Mouse (Mus musculus): ENCODE measurements around the gene Sult6b2.

The Sult6b2 gene

GRCm38 (mm10) chr6:142804402-142804801 is at the start of gene Sult6b2:
Sult6b2 (minus strand) TSS chr6:142804502.
- DNase-seq, result no peak

- DNase-seq, result no peak
Observed at GRCm38 (mm10) chr6:142852419-142853377, 48.4 kb upstream of the Sult6b2 start.

GRCm38 (mm10) chr6:142850436-142850835 is 46.1 kb upstream of the Sult6b2 start:
- no peak for DNase-seq

GRCm38 (mm10) chr6:142849326-142849725 is 45.0 kb upstream of the Sult6b2 start:
- DNase-seq, result no peak

- no peak for DNase-seq
Observed at GRCm38 (mm10) chr6:142847914-142848674, 43.8 kb upstream of the Sult6b2 start.

- no peak for DNase-seq
Observed at GRCm38 (mm10) chr6:142846855-142847254, 42.6 kb upstream of the Sult6b2 start.

GRCm38 (mm10) chr6:142845066-142845465 is 40.8 kb upstream of the Sult6b2 start:
- DNase-seq, result no peak

GRCm38 (mm10) chr6:142844061-142844460 is 39.8 kb upstream of the Sult6b2 start:
- no peak for DNase-seq

- no peak for DNase-seq
Observed at GRCm38 (mm10) chr6:142838501-142838900, 34.2 kb upstream of the Sult6b2 start.

GRCm38 (mm10) chr6:142837326-142837725 is 33.0 kb upstream of the Sult6b2 start:
- DNase-seq, result no peak

GRCm38 (mm10) chr6:142835726-142836125 is 31.4 kb upstream of the Sult6b2 start:
- no peak for DNase-seq

GRCm38 (mm10) chr6:142834911-142835310 is 30.6 kb upstream of the Sult6b2 start:
- no peak for DNase-seq

GRCm38 (mm10) chr6:142831706-142832105 is 27.4 kb upstream of the Sult6b2 start:
- DNase-seq, result no peak

- no peak for DNase-seq
Observed at GRCm38 (mm10) chr6:142831243-142831642, 26.9 kb upstream of the Sult6b2 start.

- peak; percentile 75 for DNase-seq
Observed at GRCm38 (mm10) chr6:142830221-142830620, 25.9 kb upstream of the Sult6b2 start.

- no peak for DNase-seq
Observed at GRCm38 (mm10) chr6:142825449-142825848, 21.1 kb upstream of the Sult6b2 start.

GRCm38 (mm10) chr6:142823008-142823787 is 18.9 kb upstream of the Sult6b2 start:
- no peak for DNase-seq

- no peak for DNase-seq
Observed at GRCm38 (mm10) chr6:142818306-142818705, 14.0 kb upstream of the Sult6b2 start.

- DNase-seq, result no peak
Observed at GRCm38 (mm10) chr6:142815513-142815912, 11.2 kb upstream of the Sult6b2 start.

- DNase-seq, result peak; percentile 91
Observed at GRCm38 (mm10) chr6:142814495-142814921, 10.2 kb upstream of the Sult6b2 start.

GRCm38 (mm10) chr6:142814011-142814410 is 9.7 kb upstream of the Sult6b2 start:
- peak; percentile 69 for DNase-seq

- DNase-seq, result no peak
Observed at GRCm38 (mm10) chr6:142812969-142813368, 8.7 kb upstream of the Sult6b2 start.

GRCm38 (mm10) chr6:142810239-142810638 is 5.9 kb upstream of the Sult6b2 start:
- no peak for DNase-seq
